Mouse (Mus musculus): ENCODE results near the gene Hsp90ab1. TPM values are rescaled to one million over a fixed set of nuclear protein-coding genes. Genes with fewer than 3 reads are reported as not detected.

Hsp90ab1 gene
- total RNA-seq, 2 experiments from 2014 or later, result 2,801 to 2,860 TPM

- peak; percentile 61 to 65 for DNase-seq (ENCODE audit: low spot score in 2 of 2)
These were observed 8.5 kb upstream of the Hsp90ab1 start for GRCm38 (mm10) chr17:45581567-45581983.

GRCm38 (mm10) chr17:45580958-45581477 lies 7.9 kb upstream of the Hsp90ab1 start:
- DNase-seq (ENCODE audit: low spot score in 2 of 2), result no peak

GRCm38 (mm10) chr17:45579554-45579953 lies 6.5 kb upstream of the Hsp90ab1 start:
- DNase-seq (ENCODE audit: low spot score in 2 of 2), result no peak

- DNase-seq (ENCODE audit: low spot score in 2 of 2), result no peak
These were observed 5.8 kb upstream of the Hsp90ab1 start for GRCm38 (mm10) chr17:45578843-45579242.

GRCm38 (mm10) chr17:45578242-45578641 lies 5.2 kb upstream of the Hsp90ab1 start:
- no peak for DNase-seq (ENCODE audit: low spot score in 2 of 2)

GRCm38 (mm10) chr17:45575123-45575897 lies 2.2 kb upstream of the Hsp90ab1 start:
- no peak for DNase-seq (ENCODE audit: low spot score in 2 of 2)

- peak; percentile 64 to 74 for DNase-seq (ENCODE audit: low spot score in 2 of 2)
These were observed 1.2 kb upstream of the Hsp90ab1 start for GRCm38 (mm10) chr17:45574129-45574761.

- peak; percentile 98 for DNase-seq (ENCODE audit: low spot score in 2 of 2)
These were observed 681 bp upstream of the Hsp90ab1 start for GRCm38 (mm10) chr17:45573780-45574123.

GRCm38 (mm10) chr17:45572103-45573086 lies 676 bp downstream of the Hsp90ab1 start:
- peak; percentile 75 to 77 for DNase-seq (ENCODE audit: low spot score in 2 of 2)

GRCm38 (mm10) chr17:45569999-45570398 lies 3.1 kb downstream of the Hsp90ab1 start:
- DNase-seq (ENCODE audit: low spot score in 2 of 2), result no peak

GRCm38 (mm10) chr17:45568990-45569389 lies 4.1 kb downstream of the Hsp90ab1 start:
- no peak for DNase-seq (ENCODE audit: low spot score in 2 of 2)

- DNase-seq (ENCODE audit: low spot score in 2 of 2), result no peak
These were observed 5.9 kb downstream of the Hsp90ab1 start for GRCm38 (mm10) chr17:45567162-45567601.

GRCm38 (mm10) chr17:45566360-45567161 lies 6.5 kb downstream of the Hsp90ab1 start:
- DNase-seq (ENCODE audit: low spot score in 2 of 2), result no peak

GRCm38 (mm10) chr17:45566031-45566359 lies 7.1 kb downstream of the Hsp90ab1 start:
- DNase-seq (ENCODE audit: low spot score in 2 of 2), result no peak

GRCm38 (mm10) chr17:45565103-45565502 lies 8.0 kb downstream of the Hsp90ab1 start:
- no peak for DNase-seq (ENCODE audit: low spot score in 2 of 2)

- no peak for DNase-seq (ENCODE audit: low spot score in 2 of 2)
These were observed 8.5 kb downstream of the Hsp90ab1 start for GRCm38 (mm10) chr17:45564531-45565084.

- peak; percentile 95 to 96 for DNase-seq (ENCODE audit: low spot score in 2 of 2)
These were observed 9.2 kb downstream of the Hsp90ab1 start, which contains the start of gene Slc35b2 for GRCm38 (mm10) chr17:45563655-45564530. TSS of gene Slc35b2 (plus strand) at chr17:45563874.

GRCm38 (mm10) chr17:45563216-45563615 lies 9.9 kb downstream of the Hsp90ab1 start:
- no peak for DNase-seq (ENCODE audit: low spot score in 2 of 2)

All from adrenal gland, adult 18-20 months (tissue).